Mouse (Mus musculus) left cerebral cortex, adult 2 months (tissue): ENCODE measurements around the gene Xxylt1. TPM values are rescaled to one million over a fixed set of nuclear protein-coding genes. Genes with fewer than 3 reads are reported as not detected.
A peak's percentile ranks its signal among the peaks of the same experiment; 100 is the strongest.

Experiments
- DNase-seq, 2 experiments: peaks; one replicate each; pipeline ENCODE4 v3.0.0; 2021 to 2022; ENCODE audit warnings: low spot score in 2 of 2, mixed read lengths in 1 of 2; ENCODE audit errors: extremely low spot score in 1 of 2
- H3K27ac ChIP-seq: fragments of 200-600 bp; 2 replicates; pipeline ENCODE4 v1.8.1; 2022
- H3K4me3 ChIP-seq: fragments of 200-600 bp; 2 replicates; pipeline ENCODE4 v1.8.1; 2022
- CTCF ChIP-seq: fragments of 200-600 bp; IDR thresholded peaks from 2 replicates; pipeline ENCODE4 v1.8.1; 2022; ENCODE audit warnings: antibody characterized with exemption, mild to moderate bottlenecking, moderate library complexity
- intact Hi-C: fragments of 180-260 bp; cut with DNase I; formaldehyde crosslinking; loops from one replicate; pipeline ENCODE4 v1.15.1; 2025
- total RNA-seq, 2 experiments: library from RNA; stranded (reverse); gene quantifications; 2 replicates each; pipeline ENCODE4 v1.2.3; 2021

The Xxylt1 gene
- total RNA-seq, 2 experiments from 2014 or later, result 19.4 to 21.9 TPM

GRCm38 (mm10) chr16:31060714-31061113 is 20.5 kb downstream of the Xxylt1 start:
- no peak overlapping the region for H3K27ac ChIP-seq
- intact Hi-C loops, result no loop called here
- no peak for DNase-seq
- no peak overlapping the region for H3K4me3 ChIP-seq
- TF ChIP-seq CTCF, result no peak

GRCm38 (mm10) chr16:31060226-31060625 is 21.0 kb downstream of the Xxylt1 start:
- no peak for DNase-seq
- intact Hi-C loops, result no loop called here
- H3K27ac ChIP-seq, result no peak overlapping the region
- no peak overlapping the region for H3K4me3 ChIP-seq
- no peak for TF ChIP-seq CTCF

GRCm38 (mm10) chr16:31059730-31060129 is 21.5 kb downstream of the Xxylt1 start:
- Histone ChIP-seq H3K4me3 (no peak overlapping the region), H3K27ac (no peak overlapping the region)
- intact Hi-C loops, result no loop called here
- TF ChIP-seq CTCF, result no peak
- no peak for DNase-seq

- no peak for TF ChIP-seq CTCF
- intact Hi-C loops, result no loop called here
- DNase-seq, result no peak
- H3K27ac ChIP-seq, result no peak overlapping the region
- no peak overlapping the region for H3K4me3 ChIP-seq
These were observed 28.4 kb downstream of the Xxylt1 start for GRCm38 (mm10) chr16:31052812-31053211.

- Histone ChIP-seq H3K4me3 (no peak overlapping the region), H3K27ac (no peak overlapping the region)
- TF ChIP-seq CTCF, result no peak
- DNase-seq, result no peak
- intact Hi-C loops, result no loop called here
These were observed 29.0 kb downstream of the Xxylt1 start for GRCm38 (mm10) chr16:31052177-31052726.

- Histone ChIP-seq H3K4me3 (no peak overlapping the region), H3K27ac (no peak overlapping the region)
- intact Hi-C loops, result no loop called here
- no peak for TF ChIP-seq CTCF
- DNase-seq, result no peak
These were observed 30.5 kb downstream of the Xxylt1 start for GRCm38 (mm10) chr16:31050701-31051100.

GRCm38 (mm10) chr16:31048194-31048593 is 33.0 kb downstream of the Xxylt1 start:
- no peak overlapping the region for H3K27ac ChIP-seq
- TF ChIP-seq CTCF, result no peak
- no peak overlapping the region for H3K4me3 ChIP-seq
- intact Hi-C loops, result no loop called here
- no peak for DNase-seq

- no peak for DNase-seq
- H3K27ac ChIP-seq, result 0 out of 2 replicates have a peak overlapping the region, but pooled peaks have one; percentile 15
- TF ChIP-seq CTCF, result no peak
- intact Hi-C loops, result no loop called here
- no peak overlapping the region for H3K4me3 ChIP-seq
These were observed 33.9 kb downstream of the Xxylt1 start for GRCm38 (mm10) chr16:31047186-31047898.

GRCm38 (mm10) chr16:31046217-31046659 is 35.0 kb downstream of the Xxylt1 start:
- peak overlapping the region; percentile 38 for H3K27ac ChIP-seq
- no peak for DNase-seq

GRCm38 (mm10) chr16:31045211-31045610 is 36.0 kb downstream of the Xxylt1 start:
- Histone ChIP-seq H3K4me3 (no peak overlapping the region), H3K27ac (no peak overlapping the region)
- TF ChIP-seq CTCF, result no peak
- intact Hi-C loops, result no loop called here
- no peak for DNase-seq

More at GRCm38 (mm10) chr16:31046217-31046659, 35.0 kb downstream of the Xxylt1 start:
- TF ChIP-seq CTCF, result no peak
- intact Hi-C loops, result no loop called here
- H3K4me3 ChIP-seq, result no peak overlapping the region

- no peak for DNase-seq
- intact Hi-C loops, result no loop called here
- no peak overlapping the region for H3K4me3 ChIP-seq
These were observed 38.1 kb downstream of the Xxylt1 start for GRCm38 (mm10) chr16:31043136-31043535.

GRCm38 (mm10) chr16:31041566-31041965 is 39.7 kb downstream of the Xxylt1 start:
- Histone ChIP-seq H3K27ac (no peak overlapping the region), H3K4me3 (no peak overlapping the region)
- intact Hi-C loops, result no loop called here
- no peak for DNase-seq
- TF ChIP-seq CTCF, result no peak

More at GRCm38 (mm10) chr16:31043136-31043535, 38.1 kb downstream of the Xxylt1 start:
- TF ChIP-seq CTCF, result no peak
- H3K27ac ChIP-seq, result no peak overlapping the region
